Mouse (Mus musculus) hindbrain, embryonic 11.5 days (tissue): ENCODE results near the gene Tesc. TPM values are rescaled to one million over a fixed set of nuclear protein-coding genes. Genes with fewer than 3 reads are reported as not detected.

Experiments used
- ATAC-seq: fragments of 200-750 bp; cut with Nextera tagmentation; 2 replicates; pipeline ENCODE4 v1.8.0; 2017; ENCODE audit warnings: mild to moderate bottlenecking, moderate TSS enrichment, moderate library complexity; ENCODE audit not compliant: low FRiP score
- DNase-seq: peaks from one replicate; pipeline ENCODE4 v3.0.0-alpha.2; 2015; ENCODE audit warnings: low spot score
- H3K27ac ChIP-seq: fragments of 300-500 bp; sonication (generic); 2 replicates; pipeline ENCODE4 v1.5.1; 2014; ENCODE audit warnings: mild to moderate bottlenecking, low read depth, low read length
- H3K27me3 ChIP-seq: fragments of 300-500 bp; sonication (generic); 2 replicates; pipeline ENCODE4 v1.6.1; 2014; ENCODE audit warnings: mild to moderate bottlenecking, low read length, moderate library complexity, mixed read lengths; ENCODE audit not compliant: control insufficient read depth, insufficient read depth
- H3K36me3 ChIP-seq: fragments of 300-500 bp; sonication (generic); 2 replicates; pipeline ENCODE4 v1.6.1; 2014; ENCODE audit warnings: mild to moderate bottlenecking, low read length, moderate library complexity, mixed read lengths; ENCODE audit not compliant: control insufficient read depth, insufficient read depth
- H3K4me1 ChIP-seq: fragments of 300-500 bp; sonication (generic); replicated peaks from 2 replicates; pipeline ENCODE4 v1.6.1; 2014; ENCODE audit warnings: low read length, mixed read lengths; ENCODE audit not compliant: control insufficient read depth, insufficient read depth
- H3K4me2 ChIP-seq: fragments of 300-500 bp; sonication (generic); replicated peaks from 2 replicates; pipeline ENCODE4 v1.6.1; 2014; ENCODE audit warnings: mild to moderate bottlenecking, low read depth, low read length
- H3K4me3 ChIP-seq: fragments of 300-500 bp; sonication (generic); 2 replicates; pipeline ENCODE4 v1.5.1; 2014; ENCODE audit warnings: low read depth, low read length
- H3K9ac ChIP-seq: fragments of 300-500 bp; sonication (generic); 2 replicates; pipeline ENCODE4 v1.6.1; 2014; ENCODE audit warnings: low read depth, low read length
- H3K9me3 ChIP-seq: fragments of 300-500 bp; sonication (generic); 2 replicates; pipeline ENCODE4 v1.6.1; 2016; ENCODE audit warnings: low read length; ENCODE audit not compliant: control insufficient read depth
- WGBS: fragments of 180-500 bp; shearing (Covaris S2); extraction: QIAGEN DNeasy Blood & Tissue Kit; methylation state at CpG from one replicate; pipeline ENCODE4 v1.1.7; 2014; 5-methylcytosine and 5-hydroxymethylcytosine counted together
- polyA plus RNA-seq: library from polyadenylated mRNA; unstranded; fragments of >200 nt; fragmentation: Nextera tagmentation; extraction: Ambion mirVana; gene quantifications from 2 replicates; pipeline ENCODE4 v1.2.1, GENCODE M21; 2014

Tesc gene
- polyA plus RNA-seq, 1 experiment from 2014 or later = 0.63 TPM

DNA sequence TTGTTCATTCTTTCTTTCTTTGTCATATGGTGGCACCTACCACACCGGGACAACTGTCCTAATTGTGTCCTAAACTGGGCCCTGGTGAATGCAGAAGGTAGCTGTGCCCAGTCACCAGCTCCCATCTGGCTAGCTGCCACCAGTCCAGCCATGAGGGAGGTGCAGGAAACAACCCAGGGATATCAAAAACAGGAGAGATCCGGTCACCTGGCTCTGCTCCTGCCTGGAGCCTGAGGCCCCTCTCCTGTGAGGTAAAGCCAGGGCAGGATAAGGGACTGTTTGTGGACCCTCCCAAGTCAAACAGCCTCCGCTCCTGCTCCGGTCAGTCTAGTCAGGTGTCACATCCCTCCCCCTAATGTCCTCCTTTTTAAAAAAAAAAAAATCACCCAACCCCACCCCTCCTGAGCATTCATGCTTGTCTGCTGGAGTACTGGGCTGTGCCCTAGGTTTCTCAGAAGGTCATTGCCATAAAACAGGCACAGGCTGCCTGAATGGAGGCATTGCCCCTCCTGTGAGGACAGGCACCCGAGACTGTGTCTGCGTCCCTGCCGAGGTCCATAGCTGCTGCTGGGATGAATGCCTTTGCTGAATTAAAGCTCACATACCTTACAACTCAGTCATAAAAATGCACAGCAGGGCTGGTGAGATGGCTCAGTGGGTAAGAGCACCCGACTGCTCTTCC, 24.6 kb downstream of the Tesc start:
- no peak for DNase-seq
- no peaks in the 10 kb centered on the region for H3K9me3 ChIP-seq
- WGBS = 79% methylated on average over 8 of the region's 8 CpGs
- no peak overlapping the region for H3K4me3 ChIP-seq
- H3K9ac ChIP-seq = no peak overlapping the region
- H3K4me2 ChIP-seq = no peak overlapping the region
- no peaks in the 10 kb centered on the region for H3K4me1 ChIP-seq
- H3K27ac ChIP-seq = no peak overlapping the region
- ATAC-seq = no peak
- H3K36me3 ChIP-seq = no peaks in the 10 kb centered on the region
- H3K27me3 ChIP-seq = no peaks in the 10 kb centered on the region

GRCm38 (mm10) chr5:118053205-118053604, 25.7 kb downstream of the Tesc start:
- Histone ChIP-seq H3K4me1 (no peaks in the 10 kb centered on the region), H3K9me3 (no peaks in the 10 kb centered on the region), H3K36me3 (no peaks in the 10 kb centered on the region), H3K4me3 (no peak overlapping the region), H3K27ac (no peak overlapping the region), H3K9ac (no peak overlapping the region), H3K27me3 (no peaks in the 10 kb centered on the region), H3K4me2 (no peak overlapping the region)
- no peak for ATAC-seq
- DNase-seq = no peak
- WGBS = 90% methylated on average over 2 of the region's 2 CpGs

GRCm38 (mm10) chr5:118057508-118058111, 30.1 kb downstream of the Tesc start:
- DNase-seq (no peak), ATAC-seq (no peak)
- Histone ChIP-seq H3K4me3 (no peak overlapping the region), H3K4me2 (no peak overlapping the region), H3K27ac (no peak overlapping the region), H3K9me3 (no peaks in the 10 kb centered on the region), H3K9ac (no peak overlapping the region), H3K36me3 (no peaks in the 10 kb centered on the region), H3K4me1 (no peaks in the 10 kb centered on the region), H3K27me3 (no peaks in the 10 kb centered on the region)
- 71% methylated on average over 8 of the region's 8 CpGs for WGBS

DNA sequence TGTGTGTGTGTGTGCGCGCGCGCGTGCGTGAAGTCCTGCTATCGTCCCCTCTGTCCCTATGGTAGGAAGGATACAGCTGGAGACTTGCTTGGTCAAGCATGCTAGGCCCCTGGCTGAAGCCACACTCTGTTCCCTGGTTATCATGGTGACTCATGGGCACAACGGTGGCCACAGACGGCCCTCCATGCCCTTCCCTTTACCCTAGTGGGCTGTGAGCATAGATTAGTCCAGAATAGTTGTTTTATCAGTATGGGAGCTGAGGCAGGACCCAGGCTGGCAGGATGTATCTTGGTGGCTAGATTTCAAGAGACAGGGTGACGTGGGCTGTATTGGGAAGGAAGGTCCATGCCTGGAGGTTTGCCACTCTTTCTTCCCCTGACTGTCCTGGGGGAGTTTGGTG, 31.3 kb downstream of the Tesc start:
- no peak for DNase-seq
- 94% methylated on average over 10 of the region's 10 CpGs for WGBS
- no peak for ATAC-seq
- Histone ChIP-seq H3K27me3 (no peaks in the 10 kb centered on the region), H3K4me3 (no peak overlapping the region), H3K36me3 (no peaks in the 10 kb centered on the region), H3K4me2 (no peak overlapping the region), H3K9me3 (no peaks in the 10 kb centered on the region), H3K9ac (no peak overlapping the region), H3K4me1 (no peaks in the 10 kb centered on the region), H3K27ac (no peak overlapping the region)

DNA sequence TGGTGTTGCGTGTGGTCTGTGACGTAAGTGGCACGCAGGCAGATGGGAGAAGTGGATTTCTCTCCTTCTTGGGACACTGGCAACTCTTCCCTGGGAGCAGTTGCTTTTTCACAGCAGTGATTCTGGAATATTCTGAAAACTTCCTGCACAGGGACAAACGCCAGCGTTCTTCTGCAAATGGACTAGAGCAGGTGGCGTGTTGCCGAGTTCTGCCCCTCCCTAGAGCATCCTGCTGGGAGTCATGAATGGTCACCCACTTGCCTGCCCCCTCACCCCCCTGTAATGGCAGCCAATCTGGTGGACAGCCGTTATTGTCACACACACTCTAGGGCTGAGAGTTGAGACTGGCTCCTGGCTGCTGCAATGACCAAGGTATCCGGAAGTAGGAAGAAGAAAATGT, 32.1 kb downstream of the Tesc start:
- Histone ChIP-seq H3K9ac (no peak overlapping the region), H3K36me3 (no peaks in the 10 kb centered on the region), H3K4me1 (no peaks in the 10 kb centered on the region), H3K4me3 (no peak overlapping the region), H3K27ac (no peak overlapping the region), H3K27me3 (no peaks in the 10 kb centered on the region), H3K4me2 (no peak overlapping the region), H3K9me3 (no peaks in the 10 kb centered on the region)
- 88% methylated on average over 9 of the region's 9 CpGs for WGBS
- no peak for DNase-seq
- ATAC-seq = no peak

GRCm38 (mm10) chr5:118061391-118061790, 33.8 kb downstream of the Tesc start:
- H3K4me1 ChIP-seq = no peaks in the 10 kb centered on the region
- H3K27me3 ChIP-seq = no peaks in the 10 kb centered on the region
- ATAC-seq = no peak
- H3K4me2 ChIP-seq = no peak overlapping the region
- no peak overlapping the region for H3K27ac ChIP-seq
- no peaks in the 10 kb centered on the region for H3K9me3 ChIP-seq
- WGBS = 94% methylated on average over 17 of the region's 18 CpGs
- peaks cover 3% of the 10 kb centered on the region; the same call in 1 of the 2 replicates for H3K36me3 ChIP-seq
- H3K4me3 ChIP-seq = no peak overlapping the region
- H3K9ac ChIP-seq = no peak overlapping the region
- DNase-seq = no peak

GRCm38 (mm10) chr5:118063181-118063621, 35.7 kb downstream of the Tesc start:
- Histone ChIP-seq H3K9ac (no peak overlapping the region), H3K4me1 (no peaks in the 10 kb centered on the region), H3K36me3 (peaks cover 3% of the 10 kb centered on the region; the same call in 1 of the 2 replicates), H3K27me3 (no peaks in the 10 kb centered on the region), H3K4me3 (no peak overlapping the region), H3K9me3 (no peaks in the 10 kb centered on the region), H3K27ac (no peak overlapping the region), H3K4me2 (no peak overlapping the region)
- DNase-seq (no peak), ATAC-seq (no peak)
- WGBS = 75% methylated on average over 8 of the region's 8 CpGs

- Histone ChIP-seq H3K27ac (peak overlapping the region; percentile 58), H3K27me3 (no peaks in the 10 kb centered on the region), H3K9me3 (no peaks in the 10 kb centered on the region), H3K4me3 (no peak overlapping the region), H3K36me3 (peaks cover 3% of the 10 kb centered on the region; the same call in 1 of the 2 replicates), H3K4me1 (no peaks in the 10 kb centered on the region), H3K4me2 (no peak overlapping the region), H3K9ac (no peak overlapping the region)
- 52% methylated on average over 10 of the region's 10 CpGs for WGBS
- ATAC-seq = peak; percentile 41; the same call in 1 of the 2 replicates
- DNase-seq = no peak
Observed at GRCm38 (mm10) chr5:118064284-118064901, 36.9 kb downstream of the Tesc start.
